Mouse (Mus musculus) right cerebral cortex, postnatal 10 days (tissue): ENCODE data around the gene Tia1.
A peak's percentile ranks its signal among the peaks of the same experiment; 100 is the strongest.
"Not testable (repeated sequence)": the region's sequence is repeated elsewhere in the genome, so short reads cannot be mapped to it uniquely, and the experiment has no call there.

Experiments used
- DNase-seq, 2 experiments: peaks; one replicate each; pipeline ENCODE4 v3.0.0; 2021; ENCODE audit warnings: low spot score in 2 of 2

Gene Tia1

GRCm38 (mm10) chr6:86404100-86404861 is at the start of gene Tia1:
Gene Tia1, plus strand, starts transcription at chr6:86404219.
- peak; percentile 99 for DNase-seq

GRCm38 (mm10) chr6:86354948-86355347 is 49.1 kb upstream of the Tia1 start:
- DNase-seq: no peak

- no peak for DNase-seq
These were observed 47.1 kb upstream of the Tia1 start for GRCm38 (mm10) chr6:86356956-86357355.

GRCm38 (mm10) chr6:86360691-86361090 is 43.3 kb upstream of the Tia1 start:
- DNase-seq: no peak

GRCm38 (mm10) chr6:86361373-86361772 is 42.6 kb upstream of the Tia1 start:
- no peak for DNase-seq

- peak; percentile 89 to 93 for DNase-seq
These were observed 39.4 kb upstream of the Tia1 start for GRCm38 (mm10) chr6:86364442-86365141.

- DNase-seq: peak; percentile 97
These were observed 38.5 kb upstream of the Tia1 start, which contains the start of gene Fam136a for GRCm38 (mm10) chr6:86365371-86366124. Gene Fam136a, plus strand, starts transcription at chr6:86365646.

- DNase-seq: peak; percentile 65 to 72
These were observed 37.7 kb upstream of the Tia1 start for GRCm38 (mm10) chr6:86366125-86366852.

- DNase-seq: no peak
These were observed 37.2 kb upstream of the Tia1 start for GRCm38 (mm10) chr6:86366853-86367249.

GRCm38 (mm10) chr6:86368479-86368878 is 35.5 kb upstream of the Tia1 start:
- DNase-seq: peak; percentile 57 to 62

GRCm38 (mm10) chr6:86370093-86370713 is 33.8 kb upstream of the Tia1 start:
- no peak for DNase-seq

- DNase-seq: peak in 1 of 2 experiments; percentile 41
These were observed 33.2 kb upstream of the Tia1 start, which contains the start of gene Snrpg for GRCm38 (mm10) chr6:86370764-86371339. Gene Snrpg, plus strand, starts transcription at chr6:86371304.

GRCm38 (mm10) chr6:86371340-86371911 is 32.6 kb upstream of the Tia1 start:
- DNase-seq: peak; percentile 98 to 99

GRCm38 (mm10) chr6:86371950-86372516 is 32.0 kb upstream of the Tia1 start:
- peak in 1 of 2 experiments; percentile 43 for DNase-seq

- no peak for DNase-seq
These were observed 30.5 kb upstream of the Tia1 start for GRCm38 (mm10) chr6:86373556-86373955.

- no peak for DNase-seq
These were observed 25.7 kb upstream of the Tia1 start for GRCm38 (mm10) chr6:86378341-86378740.

- DNase-seq: not testable (repeated sequence)
These were observed 23.9 kb upstream of the Tia1 start for GRCm38 (mm10) chr6:86380112-86380511.

- no peak for DNase-seq
These were observed 21.5 kb upstream of the Tia1 start for GRCm38 (mm10) chr6:86382551-86382950.

GRCm38 (mm10) chr6:86383370-86383769 is 20.6 kb upstream of the Tia1 start:
- DNase-seq: no peak

- no peak for DNase-seq
These were observed 19.3 kb upstream of the Tia1 start for GRCm38 (mm10) chr6:86384692-86385091.
